Mouse (Mus musculus) stomach, embryonic 14.5 days (tissue): Measurements from ENCODE around the gene Dusp16. TPM values are rescaled to one million over a fixed set of nuclear protein-coding genes. Genes with fewer than 3 reads are reported as not detected.
A peak's percentile ranks its signal among the peaks of the same experiment; 100 is the strongest.

ENCODE experiments used
- ATAC-seq: fragments of 200-750 bp; cut with Nextera tagmentation; 2 replicates; pipeline ENCODE4 v1.8.0; 2017; ENCODE audit warnings: low read depth, moderate TSS enrichment; ENCODE audit not compliant: insufficient number of reproducible peaks, insufficient read depth, low FRiP score
- H3K27ac ChIP-seq: fragments of 300-500 bp; sonication (generic); 2 replicates; pipeline ENCODE4 v1.5.1; 2014; ENCODE audit warnings: mild to moderate bottlenecking, low read length, moderate library complexity, mixed read lengths
- H3K27me3 ChIP-seq: fragments of 300-500 bp; sonication (generic); 2 replicates; pipeline ENCODE4 v1.6.1; 2014; ENCODE audit warnings: low read length, control low read depth, mixed read lengths; ENCODE audit not compliant: control insufficient read depth, insufficient read depth
- H3K36me3 ChIP-seq: fragments of 300-500 bp; sonication (generic); 2 replicates; pipeline ENCODE4 v1.6.1; 2014; ENCODE audit warnings: mild to moderate bottlenecking, control low read depth, low read length, moderate library complexity, mixed read lengths; ENCODE audit not compliant: control insufficient read depth, insufficient read depth
- H3K4me1 ChIP-seq: fragments of 300-500 bp; sonication (generic); 2 replicates; pipeline ENCODE4 v1.6.1; 2014; ENCODE audit warnings: low read length, control low read depth, mixed read lengths; ENCODE audit not compliant: control insufficient read depth, insufficient read depth
- H3K4me2 ChIP-seq: fragments of 300-500 bp; sonication (generic); replicated peaks from 2 replicates; pipeline ENCODE4 v1.6.1; 2014; ENCODE audit warnings: low read depth, low read length, control low read depth
- H3K4me3 ChIP-seq: fragments of 300-500 bp; sonication (generic); 2 replicates; pipeline ENCODE4 v1.5.1; 2014; ENCODE audit warnings: low read depth, low read length, control low read depth
- H3K9ac ChIP-seq: fragments of 300-500 bp; sonication (generic); replicated peaks from 2 replicates; pipeline ENCODE4 v1.6.1; 2014; ENCODE audit warnings: low read depth, mild to moderate bottlenecking, control low read depth, low read length, moderate library complexity, mixed read lengths
- H3K9me3 ChIP-seq: fragments of 300-500 bp; sonication (generic); 2 replicates; pipeline ENCODE4 v1.6.1; 2016; ENCODE audit warnings: low read depth, low read length, control low read depth; ENCODE audit not compliant: control insufficient read depth
- WGBS: fragments of 180-500 bp; shearing (Covaris S2); extraction: QIAGEN DNeasy Blood & Tissue Kit; methylation state at CpG from one replicate; pipeline ENCODE4 v1.1.7; 2014; 5-methylcytosine and 5-hydroxymethylcytosine counted together
- polyA plus RNA-seq: library from polyadenylated mRNA; unstranded; fragments of >200 nt; fragmentation: Nextera tagmentation; extraction: Ambion mirVana; gene quantifications from 2 replicates; pipeline ENCODE4 v1.2.1, GENCODE M21; 2014

Gene Dusp16
- 19.2 and 21.4 TPM in 2 replicates for polyA plus RNA-seq

DNA sequence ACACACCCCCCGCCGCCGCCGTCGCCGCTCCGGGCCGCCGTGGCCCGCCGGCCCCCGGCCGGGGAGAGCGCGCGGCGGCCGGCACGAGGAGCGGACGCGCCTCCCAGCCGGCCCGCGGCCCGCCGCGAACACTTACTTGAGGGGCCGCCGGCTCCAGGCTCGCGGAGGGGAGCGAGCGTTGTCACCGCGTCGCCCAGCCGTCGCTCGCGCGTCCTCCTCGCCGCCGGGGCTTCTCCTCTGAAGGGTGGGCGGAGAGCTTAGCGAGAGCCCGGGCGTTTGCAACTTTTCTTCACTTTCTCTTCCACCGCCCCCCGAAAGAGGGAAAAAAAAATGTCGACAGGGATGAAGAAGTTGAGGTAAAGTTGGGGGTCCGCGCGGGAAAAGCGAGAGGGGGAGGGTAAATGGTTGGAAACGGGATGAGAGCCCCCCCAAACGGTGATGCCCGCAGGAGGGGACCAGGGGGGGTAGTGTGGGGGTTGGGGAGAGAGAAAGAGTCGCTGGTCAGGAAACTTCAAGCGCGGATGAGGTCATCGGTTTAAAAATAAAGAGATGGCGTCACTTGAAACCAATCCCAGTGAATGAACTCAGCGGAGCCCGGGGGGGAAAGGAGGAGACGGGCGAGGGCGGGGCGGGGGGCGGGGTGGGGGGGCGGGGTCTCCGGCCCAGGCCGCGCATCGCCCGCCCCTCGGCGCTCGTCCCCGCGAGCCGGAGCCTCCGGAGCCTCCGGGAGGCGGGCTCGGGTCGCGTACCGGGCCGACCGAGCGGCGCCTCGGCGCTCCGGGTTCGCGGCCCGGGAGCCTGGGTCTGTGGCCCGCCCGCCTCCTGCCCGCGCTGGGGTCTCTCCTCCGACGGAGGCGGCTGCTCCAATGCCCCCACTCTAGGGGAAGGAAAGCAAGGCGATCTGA lies at the start of gene Dusp16:
Dusp16 (minus strand) TSS at position 485 of the 905 bp plus-strand sequence.
- ATAC-seq = peak; percentile 91
- no peaks in the 10 kb centered on the region for H3K9me3 ChIP-seq
- no peaks in the 10 kb centered on the region for H3K36me3 ChIP-seq
- peak within 1 kb of the TSS; percentile 97 for H3K9ac ChIP-seq
- peak within 1 kb of the TSS; percentile 53 for H3K4me2 ChIP-seq
- 0 out of 2 replicates have a peak, but pooled peaks cover 7% of the 10 kb centered on the region for H3K4me1 ChIP-seq
- H3K27me3 ChIP-seq = no peaks in the 10 kb centered on the region
- H3K27ac ChIP-seq = peak within 1 kb of the TSS; percentile 96
- peak within 1 kb of the TSS; percentile 58 for H3K4me3 ChIP-seq
- WGBS = under 1% methylated on average over 88 of the region's 108 CpGs

DNA sequence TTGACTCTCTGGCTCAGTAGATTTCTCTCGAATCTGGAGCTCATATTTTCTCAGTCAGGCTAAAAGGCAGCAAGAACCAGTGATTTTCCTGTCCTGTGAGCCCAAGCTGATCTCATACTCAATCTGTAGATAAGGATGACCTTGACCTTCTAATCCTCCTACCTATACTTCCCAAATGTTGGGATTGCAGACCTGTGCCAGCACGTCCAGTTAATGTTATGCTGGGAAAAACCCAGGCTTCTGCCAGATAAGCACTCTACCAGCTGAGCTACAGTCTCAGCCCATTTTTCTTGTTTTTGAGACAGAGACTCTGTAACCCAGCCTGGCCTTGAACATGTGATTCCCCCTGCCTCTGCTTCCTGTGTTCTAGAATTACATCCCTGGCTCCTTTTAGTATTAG lies 47.9 kb upstream of the Dusp16 start:
- Histone ChIP-seq H3K27me3 (no peaks in the 10 kb centered on the region), H3K4me1 (no peaks in the 10 kb centered on the region), H3K9ac (no peak overlapping the region), H3K27ac (no peak overlapping the region), H3K9me3 (no peaks in the 10 kb centered on the region), H3K4me3 (no peak overlapping the region), H3K4me2 (no peak overlapping the region), H3K36me3 (no peaks in the 10 kb centered on the region)
- 66% methylated on average over 2 of the region's 2 CpGs for WGBS
- no peak for ATAC-seq

DNA sequence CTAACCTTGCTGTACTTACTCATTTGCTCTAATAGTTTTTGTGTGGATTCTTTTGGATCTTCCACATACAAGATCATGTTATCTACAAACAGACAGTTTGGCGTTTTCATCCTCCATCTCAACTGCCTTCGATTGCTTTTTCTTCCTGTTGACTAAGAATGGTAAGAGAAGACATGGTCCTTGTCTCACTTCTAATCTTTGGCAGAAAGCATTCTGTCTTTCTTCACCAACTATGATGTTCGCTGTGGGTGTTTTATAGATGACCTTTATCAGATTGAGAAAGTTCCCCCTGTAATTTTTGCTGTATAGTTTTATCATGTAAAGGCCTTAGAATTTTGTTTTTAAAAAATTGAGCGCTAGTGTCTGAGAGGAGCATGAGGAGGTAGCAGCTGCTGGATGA lies 45.7 kb upstream of the Dusp16 start:
- no peak overlapping the region for H3K9ac ChIP-seq
- WGBS = 87% methylated on average over 4 of the region's 4 CpGs

GRCm38 (mm10) chr6:134834585-134835251 lies 42.3 kb upstream of the Dusp16 start:
- Histone ChIP-seq H3K9me3 (no peaks in the 10 kb centered on the region), H3K9ac (no peak overlapping the region), H3K36me3 (no peaks in the 10 kb centered on the region), H3K27me3 (no peaks in the 10 kb centered on the region), H3K27ac (no peak overlapping the region), H3K4me3 (no peak overlapping the region), H3K4me2 (no peak overlapping the region), H3K4me1 (no peaks in the 10 kb centered on the region)
- WGBS = 83% methylated on average over 9 of the region's 9 CpGs
- no peak for ATAC-seq

More for the DNA sequence above, 45.7 kb upstream of the Dusp16 start:
- H3K4me3 ChIP-seq = no peak overlapping the region
- no peaks in the 10 kb centered on the region for H3K9me3 ChIP-seq
- H3K4me1 ChIP-seq = no peaks in the 10 kb centered on the region
- H3K4me2 ChIP-seq = no peak overlapping the region
- H3K27ac ChIP-seq = no peak overlapping the region
- no peaks in the 10 kb centered on the region for H3K27me3 ChIP-seq
- no peaks in the 10 kb centered on the region for H3K36me3 ChIP-seq
- no peak for ATAC-seq

GRCm38 (mm10) chr6:134830776-134831175 lies 38.4 kb upstream of the Dusp16 start:
- no peak for ATAC-seq
- Histone ChIP-seq H3K27ac (peak overlapping the region; percentile 89), H3K4me3 (peak overlapping the region; percentile 57), H3K9ac (peak overlapping the region; percentile 41), H3K36me3 (no peaks in the 10 kb centered on the region), H3K9me3 (no peaks in the 10 kb centered on the region), H3K27me3 (no peaks in the 10 kb centered on the region), H3K4me2 (peak overlapping the region; percentile 73), H3K4me1 (no peaks in the 10 kb centered on the region)
- whole genome bisulfite sequencing = 4% methylated on average over 10 of the region's 10 CpGs

- Histone ChIP-seq H3K27ac (peak within 1 kb of the TSS; percentile 89), H3K27me3 (no peaks in the 10 kb centered on the region), H3K36me3 (no peaks in the 10 kb centered on the region), H3K4me3 (peak within 1 kb of the TSS; percentile 57), H3K9ac (peak within 1 kb of the TSS; percentile 49), H3K4me1 (no peaks in the 10 kb centered on the region), H3K4me2 (peak within 1 kb of the TSS; percentile 73), H3K9me3 (no peaks in the 10 kb centered on the region)
- ATAC-seq = peak; percentile 97
- WGBS = under 1% methylated on average over 53 of the region's 58 CpGs
These were observed 37.6 kb upstream of the Dusp16 start, which contains the start of gene Crebl2 for GRCm38 (mm10) chr6:134829786-134830700. Gene Crebl2 (plus strand): TSS chr6:134830154.

- ATAC-seq = no peak
- no peaks in the 10 kb centered on the region for H3K9me3 ChIP-seq
- no peak overlapping the region for H3K4me2 ChIP-seq
- no peak overlapping the region for H3K27ac ChIP-seq
- H3K4me3 ChIP-seq = no peak overlapping the region
- H3K27me3 ChIP-seq = no peaks in the 10 kb centered on the region
- H3K9ac ChIP-seq = no peak overlapping the region
- 66% methylated on average over 10 of the region's 10 CpGs for WGBS
- H3K4me1 ChIP-seq = no peaks in the 10 kb centered on the region
- no peaks in the 10 kb centered on the region for H3K36me3 ChIP-seq
These were observed 30.4 kb upstream of the Dusp16 start for GRCm38 (mm10) chr6:134822844-134823243.

- no peak for ATAC-seq
These were observed 28.0 kb upstream of the Dusp16 start for GRCm38 (mm10) chr6:134820411-134820810.

More at GRCm38 (mm10) chr6:134820411-134820810, 28.0 kb upstream of the Dusp16 start:
- H3K9ac ChIP-seq = no peak overlapping the region
- H3K9me3 ChIP-seq = no peaks in the 10 kb centered on the region
- no peaks in the 10 kb centered on the region for H3K27me3 ChIP-seq
- H3K4me2 ChIP-seq = no peak overlapping the region
- H3K27ac ChIP-seq = no peak overlapping the region
- 43% methylated on average over 6 of the region's 6 CpGs for WGBS
- H3K4me3 ChIP-seq = no peak overlapping the region
- H3K4me1 ChIP-seq = no peaks in the 10 kb centered on the region
- H3K36me3 ChIP-seq = no peaks in the 10 kb centered on the region
